Mouse (Mus musculus): ENCODE data around the gene Slc12a5.
A peak's percentile ranks its signal among the peaks of the same experiment; 100 is the strongest.

The Slc12a5 gene

DNA sequence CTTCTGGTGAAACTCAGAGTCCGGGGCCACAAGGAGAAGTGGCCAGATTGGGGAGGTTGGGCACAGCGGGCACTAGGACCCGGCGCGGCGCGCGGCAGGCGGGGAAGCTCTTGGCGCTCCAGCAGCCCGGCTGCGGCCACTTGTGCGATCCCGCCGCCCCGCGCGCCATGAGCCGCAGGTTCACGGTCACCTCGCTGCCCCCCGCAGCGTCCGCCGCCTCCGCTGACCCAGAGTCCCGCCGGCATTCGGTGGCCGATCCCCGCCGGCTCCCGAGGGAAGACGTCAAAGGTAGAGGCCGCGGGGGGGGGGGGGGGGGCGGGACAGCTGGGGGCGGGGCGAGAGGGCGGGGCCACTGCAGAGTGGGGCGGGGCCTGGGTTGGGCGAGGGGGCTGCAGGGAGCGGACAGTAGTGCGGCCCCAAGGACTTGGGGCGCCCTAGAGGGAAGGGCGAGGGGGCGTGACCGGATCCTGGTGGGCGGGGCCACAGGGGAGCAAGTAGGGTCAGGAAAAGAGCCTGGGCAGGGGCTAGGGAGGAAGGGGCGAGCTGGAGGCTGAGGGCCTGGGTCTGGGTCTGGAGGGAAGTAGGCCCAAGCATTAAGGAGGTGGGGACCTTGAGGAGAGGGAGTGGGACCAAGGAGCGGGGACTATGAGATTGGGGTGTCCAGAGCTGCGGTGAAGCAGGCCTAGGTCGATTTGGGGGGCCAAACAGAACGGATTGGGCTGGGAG lies at the start of gene Slc12a5:
Slc12a5 (plus strand) TSS at position 87 of the 726 bp plus-strand sequence.
- DNase-seq: peak; percentile 67

DNA sequence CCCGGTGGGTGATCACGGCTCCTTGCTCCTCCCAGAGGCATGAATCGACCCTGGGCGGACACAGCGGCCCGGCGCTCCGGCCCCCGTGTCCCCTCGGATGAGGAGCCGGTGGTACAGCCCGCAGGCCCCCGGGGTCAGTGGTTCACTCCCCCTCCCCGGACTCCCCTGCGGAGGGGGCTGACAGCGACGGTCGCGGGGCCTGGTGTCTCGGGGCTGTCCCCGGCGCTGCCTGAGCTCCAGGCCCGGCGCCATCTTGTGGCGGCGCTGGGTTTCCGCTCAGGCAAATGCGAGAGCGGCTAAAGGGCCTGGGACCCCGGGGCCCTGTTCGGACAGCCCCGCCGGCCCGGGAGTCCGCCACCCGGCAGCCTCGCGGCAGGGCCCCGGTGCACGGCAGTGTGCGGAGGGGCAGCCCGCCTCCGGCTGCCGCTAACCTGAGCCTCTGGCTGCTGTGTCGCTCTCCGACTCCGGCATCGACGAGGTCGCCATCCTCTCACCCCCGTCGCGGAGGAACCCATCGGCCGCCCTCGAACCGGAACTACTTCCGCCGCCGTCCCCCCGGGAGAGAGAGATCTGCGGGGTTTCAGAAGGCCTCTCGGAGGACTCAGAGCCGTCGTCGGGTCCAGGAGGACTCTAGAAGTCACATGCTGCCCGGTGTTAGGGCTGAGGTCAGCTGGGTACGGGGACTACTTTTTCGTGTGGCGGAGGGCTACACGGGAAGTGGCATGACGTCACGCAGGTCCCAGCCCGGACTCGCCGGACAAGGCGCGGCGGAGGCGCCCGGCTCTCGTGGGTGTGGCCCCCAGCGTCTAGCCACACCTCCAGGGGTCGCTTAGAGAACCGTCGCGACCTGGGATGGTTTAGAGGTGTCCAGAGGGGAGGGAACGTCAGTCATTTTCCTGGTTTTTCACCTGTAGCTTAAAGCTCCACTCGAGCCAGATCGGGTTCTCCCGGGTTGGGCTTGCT lies 49.2 kb upstream of the Slc12a5 start, which contains the start of gene Zfp335:
Zfp335 (minus strand) TSS at position 672 of the 963 bp plus-strand sequence.
- peak; percentile 92 for DNase-seq

- DNase-seq: peak; percentile 59
Observed at GRCm38 (mm10) chr2:164912151-164912550, 48.5 kb upstream of the Slc12a5 start.

GRCm38 (mm10) chr2:164912749-164913427 lies 47.7 kb upstream of the Slc12a5 start:
- DNase-seq: no peak

DNA sequence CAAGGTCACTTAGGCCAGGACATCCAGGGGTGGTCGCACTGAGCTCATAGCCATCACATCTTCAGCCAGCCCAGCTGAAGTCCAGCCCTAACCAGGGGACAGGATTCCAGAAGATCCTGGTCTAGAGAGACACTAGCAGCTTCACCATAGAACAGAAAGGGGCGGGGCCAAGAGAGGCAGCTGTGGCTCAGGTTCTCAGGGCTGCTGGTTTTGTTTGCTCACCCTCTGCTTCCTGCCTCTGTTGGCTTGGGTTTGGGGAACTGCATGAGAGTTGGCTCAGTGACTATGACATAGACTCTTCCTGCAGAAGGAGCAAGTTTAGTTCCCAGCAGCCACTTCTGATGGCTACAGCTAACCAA lies 47.2 kb upstream of the Slc12a5 start:
- no peak for DNase-seq

DNA sequence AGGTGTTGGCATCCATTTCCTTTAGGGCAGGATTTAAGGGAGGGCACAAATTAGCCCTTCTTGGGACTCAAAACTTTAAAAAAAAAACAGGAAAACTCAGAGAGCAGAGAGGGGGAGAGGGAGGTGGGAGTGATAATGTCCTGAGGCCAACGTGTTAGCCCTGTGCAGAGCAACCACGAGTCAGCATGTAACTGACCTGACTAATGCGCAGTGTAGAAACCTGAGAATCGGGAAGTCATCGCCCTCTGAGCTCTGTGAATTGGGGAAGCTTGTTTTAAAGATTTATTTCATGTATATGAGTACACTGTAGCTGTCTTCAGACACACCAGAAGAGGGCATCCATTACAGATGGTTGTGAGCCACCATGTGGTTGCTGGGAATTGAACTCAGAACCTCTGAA lies 43.8 kb upstream of the Slc12a5 start:
- no peak for DNase-seq

GRCm38 (mm10) chr2:164917371-164917770 lies 43.2 kb upstream of the Slc12a5 start:
- DNase-seq: no peak

DNA sequence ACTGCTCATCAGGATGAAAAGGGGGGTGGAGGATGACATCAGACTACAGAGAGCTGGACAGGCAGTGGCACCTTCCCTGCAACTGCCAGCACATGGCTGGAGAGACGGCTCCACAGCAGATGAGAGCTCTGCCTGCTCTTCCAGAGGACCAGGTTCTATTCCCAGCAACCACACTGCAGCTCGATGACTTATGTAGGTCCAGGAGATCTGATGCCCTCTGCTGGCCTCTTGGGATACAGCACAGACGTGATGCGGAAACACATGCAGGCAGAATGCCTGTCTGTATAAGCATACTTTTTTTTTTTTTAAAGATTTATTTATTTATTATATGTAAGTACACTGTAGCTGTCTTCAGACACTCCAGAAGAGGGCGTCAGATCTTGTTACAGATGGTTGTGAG lies 42.3 kb upstream of the Slc12a5 start:
- DNase-seq: no peak

GRCm38 (mm10) chr2:164921984-164922383 lies 38.6 kb upstream of the Slc12a5 start:
- DNase-seq: no peak

- DNase-seq: no peak
Observed at GRCm38 (mm10) chr2:164923291-164923690, 37.3 kb upstream of the Slc12a5 start.

DNA sequence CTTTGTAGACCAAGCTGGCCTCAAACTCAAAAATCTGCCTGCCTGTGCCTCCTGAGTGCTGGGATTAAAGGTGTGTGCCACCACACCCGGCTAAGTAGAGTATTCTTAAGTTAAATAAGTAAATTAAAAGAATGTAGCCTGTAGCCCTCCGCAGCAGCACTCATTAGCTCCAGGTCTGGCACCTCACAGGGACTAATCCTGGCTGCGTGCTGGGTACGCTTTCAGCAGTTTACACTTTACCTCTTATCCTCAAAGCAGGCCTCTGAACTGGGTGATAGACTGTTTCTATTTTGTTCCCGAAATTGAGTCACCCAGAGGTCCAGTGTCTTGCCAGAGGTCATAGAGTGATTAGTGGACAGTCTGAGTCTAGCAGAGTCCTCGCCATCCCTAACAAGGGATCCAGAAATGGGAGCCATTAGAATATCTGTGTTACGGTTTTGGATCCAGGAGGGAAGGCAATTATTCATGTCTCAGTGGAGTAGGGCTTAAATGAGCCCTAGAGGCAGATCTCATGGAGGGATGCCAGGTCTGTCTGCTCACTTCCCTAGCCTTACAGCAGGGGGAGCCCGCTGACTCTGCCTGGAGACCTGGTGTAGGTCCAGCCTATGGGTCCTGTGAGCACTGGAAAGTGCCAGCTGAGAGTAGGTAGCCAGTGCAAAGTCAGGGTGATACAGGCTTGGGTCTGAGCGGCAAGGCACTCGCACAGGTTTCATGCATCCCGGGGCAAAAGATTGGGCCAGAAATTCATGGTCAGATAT lies 36.3 kb upstream of the Slc12a5 start:
- DNase-seq: peak; percentile 80

GRCm38 (mm10) chr2:164930706-164931581 lies 29.7 kb upstream of the Slc12a5 start:
- DNase-seq: no peak

GRCm38 (mm10) chr2:164933534-164933933 lies 27.1 kb upstream of the Slc12a5 start:
- no peak for DNase-seq

- no peak for DNase-seq
Observed at GRCm38 (mm10) chr2:164935991-164936390, 24.6 kb upstream of the Slc12a5 start.

GRCm38 (mm10) chr2:164938146-164939091 lies 22.2 kb upstream of the Slc12a5 start:
- DNase-seq: peak; percentile 41

DNA sequence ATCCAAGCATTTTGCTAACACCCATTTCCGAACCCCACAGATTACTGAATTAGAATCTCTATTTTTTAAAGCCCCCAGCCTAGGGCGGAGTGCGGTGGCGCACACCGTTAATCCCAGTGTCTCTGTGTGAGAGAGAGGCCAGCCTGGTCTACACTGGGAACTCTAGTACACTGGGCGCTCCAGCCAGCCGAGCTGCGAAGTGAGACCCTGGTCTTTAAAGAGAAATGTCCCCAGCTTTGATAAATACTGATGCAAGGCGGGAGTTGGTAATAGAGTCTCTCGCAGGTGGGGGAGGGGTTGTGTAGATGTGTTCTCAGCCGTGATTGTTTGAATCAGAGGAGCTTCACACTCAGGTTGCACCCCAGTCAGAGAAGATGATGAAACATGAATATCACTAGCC lies 21.5 kb upstream of the Slc12a5 start:
- DNase-seq: no peak

- DNase-seq: no peak
Observed at GRCm38 (mm10) chr2:164940140-164940830, 20.3 kb upstream of the Slc12a5 start, which contains the start of gene Mmp9. Mmp9 (plus strand) TSS chr2:164940780.

DNA sequence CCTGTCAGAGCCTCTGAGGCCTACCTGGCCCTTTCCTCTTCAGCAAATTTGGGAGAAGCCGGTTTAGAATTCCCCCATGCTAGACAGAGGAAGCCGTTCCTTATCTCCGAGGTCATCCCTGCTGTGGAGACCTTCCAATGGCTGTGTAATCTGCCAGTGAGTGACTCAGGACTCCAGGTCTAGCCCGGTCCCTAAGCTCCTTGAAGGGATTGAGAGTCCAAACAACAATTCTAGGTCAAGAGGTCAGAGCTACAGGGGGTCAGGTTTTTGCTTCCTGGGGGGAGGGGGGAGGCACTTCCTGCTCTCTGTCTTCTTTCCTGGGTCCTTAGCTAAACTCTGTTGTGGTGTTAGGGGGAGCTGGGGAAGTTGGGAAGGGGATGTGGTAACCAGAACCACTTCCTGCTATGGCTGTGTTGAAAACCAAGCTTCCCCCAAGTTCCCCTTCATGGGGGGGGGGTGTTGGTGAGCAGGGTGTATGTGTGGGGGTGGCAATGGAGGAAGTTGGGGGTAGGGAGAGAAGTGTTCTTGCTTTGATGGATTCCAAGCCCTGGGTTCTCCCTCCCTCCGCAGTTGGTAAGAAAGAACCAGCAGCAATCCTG lies 17.8 kb upstream of the Slc12a5 start:
- no peak for DNase-seq

GRCm38 (mm10) chr2:164947506-164947905 lies 13.1 kb upstream of the Slc12a5 start:
- DNase-seq: no peak
